Mouse (Mus musculus) lung, postnatal 4 days (tissue): ENCODE measurements around the gene Tle4.
"Not testable (repeated sequence)": the region's sequence is repeated elsewhere in the genome, so short reads cannot be mapped to it uniquely, and the experiment has no call there.

Source experiments
- DNase-seq, 2 experiments: peaks; one replicate each; pipeline ENCODE4 v3.0.0; 2021

Tle4 gene

GRCm38 (mm10) chr19:14597917-14598689 is at the start of gene Tle4:
Gene Tle4 (minus strand): TSS chr19:14598051.
- peak; percentile 100 for DNase-seq

GRCm38 (mm10) chr19:14645666-14646065 is 47.8 kb upstream of the Tle4 start:
- DNase-seq, result no peak

- no peak for DNase-seq
These were observed 46.9 kb upstream of the Tle4 start for GRCm38 (mm10) chr19:14644756-14645155.

- not testable (repeated sequence) for DNase-seq
These were observed 45.2 kb upstream of the Tle4 start for GRCm38 (mm10) chr19:14643091-14643490.

GRCm38 (mm10) chr19:14642663-14643062 is 44.8 kb upstream of the Tle4 start:
- peak in 1 of 2 experiments; percentile 27 for DNase-seq

- peak; percentile 13 to 27 for DNase-seq
These were observed 37.5 kb upstream of the Tle4 start for GRCm38 (mm10) chr19:14635213-14635928.

GRCm38 (mm10) chr19:14623355-14623754 is 25.5 kb upstream of the Tle4 start:
- DNase-seq, result no peak

GRCm38 (mm10) chr19:14620534-14620933 is 22.7 kb upstream of the Tle4 start:
- DNase-seq, result no peak

GRCm38 (mm10) chr19:14619814-14620213 is 22.0 kb upstream of the Tle4 start:
- DNase-seq, result no peak

- DNase-seq, result no peak
These were observed 17.0 kb upstream of the Tle4 start for GRCm38 (mm10) chr19:14614816-14615215.

GRCm38 (mm10) chr19:14610542-14611317 is 12.9 kb upstream of the Tle4 start:
- DNase-seq, result peak in 1 of 2 experiments; percentile 53

GRCm38 (mm10) chr19:14600841-14601240 is 3.0 kb upstream of the Tle4 start:
- DNase-seq, result no peak

- no peak for DNase-seq
These were observed 2.5 kb upstream of the Tle4 start for GRCm38 (mm10) chr19:14600354-14600753.

- DNase-seq, result no peak
These were observed 2.0 kb upstream of the Tle4 start for GRCm38 (mm10) chr19:14599851-14600251.

GRCm38 (mm10) chr19:14598690-14599288 is 938 bp upstream of the Tle4 start:
- no peak for DNase-seq

- DNase-seq, result peak; percentile 66 to 71
These were observed 622 bp downstream of the Tle4 start for GRCm38 (mm10) chr19:14596941-14597916.

GRCm38 (mm10) chr19:14596358-14596940 is 1.4 kb downstream of the Tle4 start:
- no peak for DNase-seq

GRCm38 (mm10) chr19:14595390-14595997 is 2.4 kb downstream of the Tle4 start:
- DNase-seq, result no peak

- DNase-seq, result no peak
These were observed 3.3 kb downstream of the Tle4 start for GRCm38 (mm10) chr19:14594537-14594936.

GRCm38 (mm10) chr19:14591809-14592535 is 5.9 kb downstream of the Tle4 start:
- DNase-seq, result no peak
